Mouse (Mus musculus) embryonic facial prominence, embryonic 11.5 days (tissue): ENCODE data around the gene Eng. TPM values are rescaled to one million over a fixed set of nuclear protein-coding genes. Genes with fewer than 3 reads are reported as not detected.

Experiments used
- ATAC-seq: fragments of 200-750 bp; cut with Nextera tagmentation; replicated peaks from 2 replicates; pipeline ENCODE4 v1.8.0; 2017; ENCODE audit warnings: low read depth; ENCODE audit not compliant: insufficient number of reproducible peaks, low FRiP score, low TSS enrichment
- DNase-seq: peaks from one replicate; pipeline ENCODE4 v3.0.0-alpha.2; 2015; ENCODE audit warnings: low spot score
- H3K27ac ChIP-seq: fragments of 300-500 bp; sonication (generic); replicated peaks from 2 replicates; pipeline ENCODE4 v1.5.1; 2014; ENCODE audit warnings: mild to moderate bottlenecking, low read depth, low read length, control low read depth
- H3K27me3 ChIP-seq: fragments of 300-500 bp; sonication (generic); 2 replicates; pipeline ENCODE4 v1.6.1; 2014; ENCODE audit warnings: mild to moderate bottlenecking, low read length, moderate library complexity, mixed read lengths; ENCODE audit not compliant: control insufficient read depth, insufficient read depth
- H3K36me3 ChIP-seq: fragments of 300-500 bp; sonication (generic); replicated peaks from 2 replicates; pipeline ENCODE4 v1.6.1; 2014; ENCODE audit warnings: low read depth, mild to moderate bottlenecking, low read length, moderate library complexity, mixed read lengths; ENCODE audit not compliant: control insufficient read depth, insufficient read depth
- H3K4me1 ChIP-seq: fragments of 300-500 bp; sonication (generic); 2 replicates; pipeline ENCODE4 v1.6.1; 2014; ENCODE audit warnings: low read length, mixed read lengths; ENCODE audit not compliant: control insufficient read depth, insufficient read depth
- H3K4me2 ChIP-seq: fragments of 300-500 bp; sonication (generic); 2 replicates; pipeline ENCODE4 v1.6.1; 2014; ENCODE audit warnings: low read depth, mild to moderate bottlenecking, control low read depth, low read length, moderate library complexity
- H3K4me3 ChIP-seq: fragments of 300-500 bp; sonication (generic); 2 replicates; pipeline ENCODE4 v1.5.1; 2014; ENCODE audit warnings: low read depth, low read length, control low read depth
- H3K9ac ChIP-seq: fragments of 300-500 bp; sonication (generic); replicated peaks from 2 replicates; pipeline ENCODE4 v1.6.1; 2014; ENCODE audit warnings: mild to moderate bottlenecking, control low read depth, low read length
- H3K9me3 ChIP-seq: fragments of 300-500 bp; sonication (generic); replicated peaks from 2 replicates; pipeline ENCODE4 v1.6.1; 2016; ENCODE audit warnings: mild to moderate bottlenecking, low read length, inconsistent platforms, mixed read lengths; ENCODE audit not compliant: control insufficient read depth
- WGBS: fragments of 180-500 bp; shearing (Covaris S2); extraction: QIAGEN DNeasy Blood & Tissue Kit; methylation state at CpG from one replicate; pipeline ENCODE4 v1.1.7; 2014; 5-methylcytosine and 5-hydroxymethylcytosine counted together
- polyA plus RNA-seq: library from polyadenylated mRNA; unstranded; fragments of >200 nt; fragmentation: Nextera tagmentation; extraction: Ambion mirVana; gene quantifications from 2 replicates; pipeline ENCODE4 v1.2.1, GENCODE M21; 2014

Gene Eng
- polyA plus RNA-seq, 1 experiment from 2014 or later: 19.2 TPM

DNA sequence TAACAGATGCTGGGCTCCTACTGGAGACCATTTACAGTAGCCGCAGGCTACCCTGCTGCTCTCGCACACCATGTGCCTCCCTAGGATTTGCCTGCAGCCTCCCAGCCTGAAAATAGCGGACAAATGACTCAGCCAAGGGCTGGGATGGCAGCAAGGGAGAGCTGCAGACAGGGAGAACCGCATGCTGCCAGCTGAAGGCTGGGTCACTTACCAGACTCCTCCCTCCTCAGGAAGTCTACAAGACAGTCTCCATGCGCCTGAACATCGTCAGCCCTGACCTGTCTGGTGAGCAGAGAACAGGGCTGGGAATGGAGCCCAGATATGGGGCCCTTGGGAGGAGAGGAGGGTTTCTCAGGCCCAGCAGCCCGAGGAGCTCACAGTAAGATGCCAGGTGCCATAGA, 33.7 kb downstream of the Eng start:
- H3K9ac ChIP-seq: no peak overlapping the region; the same call in 1 of the 2 replicates
- no peaks in the 10 kb centered on the region for H3K9me3 ChIP-seq
- H3K4me2 ChIP-seq: no peak overlapping the region
- no peaks in the 10 kb centered on the region for H3K4me1 ChIP-seq
- WGBS: 50% methylated on average over 7 of the region's 7 CpGs
- no peaks in the 10 kb centered on the region; the same call in 1 of the 2 replicates for H3K36me3 ChIP-seq
- ATAC-seq (no peak), DNase-seq (no peak)
- no peak overlapping the region for H3K4me3 ChIP-seq
- no peak overlapping the region for H3K27ac ChIP-seq
- H3K27me3 ChIP-seq: no peaks in the 10 kb centered on the region

DNA sequence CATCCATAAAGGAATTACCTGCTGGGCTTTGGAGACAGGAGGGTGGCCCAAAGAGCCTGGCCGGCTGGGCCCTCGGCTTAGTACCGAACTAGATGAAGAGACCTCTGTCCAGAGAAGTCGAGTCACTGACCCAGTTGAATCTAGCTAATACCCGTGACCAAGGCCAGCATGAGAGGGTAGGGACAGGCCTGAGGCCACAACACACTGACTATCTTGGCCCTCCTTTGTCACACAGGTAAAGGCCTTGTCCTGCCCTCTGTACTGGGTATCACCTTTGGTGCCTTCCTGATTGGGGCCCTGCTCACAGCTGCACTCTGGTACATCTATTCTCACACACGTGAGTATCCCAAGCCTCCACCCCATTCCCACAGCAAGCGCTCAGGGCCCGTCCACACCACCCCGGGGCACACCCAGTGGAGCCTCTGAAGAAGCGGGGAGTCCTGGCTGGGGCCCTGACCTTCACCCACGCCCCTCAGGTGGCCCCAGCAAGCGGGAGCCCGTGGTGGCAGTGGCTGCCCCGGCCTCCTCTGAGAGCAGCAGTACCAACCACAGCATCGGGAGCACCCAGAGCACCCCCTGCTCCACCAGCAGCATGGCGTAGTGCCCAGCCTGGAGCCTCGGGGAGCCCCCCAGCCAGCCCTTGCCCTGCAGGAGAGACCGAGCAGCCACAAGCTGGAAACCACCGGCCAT, 34.7 kb downstream of the Eng start:
- 81% methylated on average over 19 of the region's 19 CpGs for WGBS
- H3K9ac ChIP-seq: no peak overlapping the region; the same call in 1 of the 2 replicates
- H3K4me3 ChIP-seq: no peak overlapping the region
- DNase-seq: no peak
- no peak overlapping the region for H3K4me2 ChIP-seq
- no peaks in the 10 kb centered on the region for H3K4me1 ChIP-seq
- no peak overlapping the region for H3K27ac ChIP-seq
- H3K36me3 ChIP-seq: peaks cover 3% of the 10 kb centered on the region
- no peaks in the 10 kb centered on the region for H3K27me3 ChIP-seq
- H3K9me3 ChIP-seq: no peaks in the 10 kb centered on the region
- no peak for ATAC-seq

DNA sequence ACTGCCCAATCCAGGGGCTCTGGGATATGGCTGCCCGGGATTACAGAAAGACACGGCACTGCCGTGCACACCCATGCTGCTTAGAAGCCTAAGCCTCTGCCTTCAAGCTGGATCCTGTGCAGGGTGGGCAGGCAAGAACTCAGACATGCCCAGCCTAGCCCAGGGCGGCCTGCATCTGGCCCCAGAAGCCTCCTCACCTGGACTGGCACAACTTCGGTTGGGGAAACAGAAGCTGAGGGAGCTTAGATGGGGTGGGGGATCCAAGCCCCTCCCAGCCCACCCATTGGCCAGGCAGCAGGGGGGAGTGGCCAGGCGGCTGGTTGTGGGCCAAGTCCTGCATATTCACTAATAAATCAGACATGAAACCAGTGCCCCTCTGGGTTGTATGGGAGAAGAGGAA, 35.4 kb downstream of the Eng start:
- H3K4me2 ChIP-seq: no peak overlapping the region
- H3K4me3 ChIP-seq: no peak overlapping the region
- H3K4me1 ChIP-seq: no peaks in the 10 kb centered on the region
- no peak overlapping the region for H3K27ac ChIP-seq
- no peak overlapping the region; the same call in 1 of the 2 replicates for H3K9ac ChIP-seq
- H3K9me3 ChIP-seq: no peaks in the 10 kb centered on the region
- no peaks in the 10 kb centered on the region for H3K27me3 ChIP-seq
- H3K36me3 ChIP-seq: peaks cover 3% of the 10 kb centered on the region
- ATAC-seq (0 out of 2 replicates have a peak, but pooled peaks have one; percentile 32), DNase-seq (no peak)
- 71% methylated on average over 6 of the region's 6 CpGs for WGBS

DNA sequence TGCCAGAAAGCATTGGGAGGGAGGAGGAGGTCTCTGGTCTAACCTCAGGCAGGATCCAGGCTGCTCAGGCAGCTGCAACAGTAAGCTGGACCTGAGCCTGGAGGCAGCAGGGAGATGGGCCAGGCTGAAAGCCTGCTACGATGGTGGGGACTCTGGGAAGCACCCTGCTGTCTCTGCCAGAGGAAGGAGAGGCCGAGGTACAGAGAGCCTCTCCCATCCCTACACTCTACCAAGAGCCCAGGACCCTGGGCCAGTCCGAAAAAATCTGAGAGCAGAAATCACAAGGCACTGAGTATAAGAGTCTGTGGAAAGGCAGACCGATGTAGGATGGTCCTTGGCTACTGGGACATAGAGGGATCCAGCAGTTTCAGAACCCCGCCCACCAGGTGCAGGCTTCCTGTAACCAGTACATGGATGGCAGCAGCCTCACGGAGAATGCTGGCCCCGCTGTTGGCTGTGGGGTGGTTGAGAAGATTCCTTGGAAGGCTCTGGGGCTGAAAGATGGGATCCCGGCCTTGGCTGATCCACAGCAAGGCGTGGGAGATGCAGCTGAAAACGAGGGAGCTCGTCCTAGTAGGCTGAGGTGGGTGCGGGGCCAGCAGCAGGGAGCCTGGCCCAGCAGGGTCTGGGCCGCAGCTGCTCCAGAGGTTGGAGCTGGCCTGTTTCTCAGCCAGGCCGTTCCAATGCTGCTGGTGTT, 36.5 kb downstream of the Eng start:
- ATAC-seq (no peak), DNase-seq (no peak)
- no peaks in the 10 kb centered on the region for H3K4me1 ChIP-seq
- no peak overlapping the region for H3K4me3 ChIP-seq
- peaks cover 3% of the 10 kb centered on the region for H3K36me3 ChIP-seq
- H3K9ac ChIP-seq: 0 out of 2 replicates have a peak overlapping the region, but pooled peaks have one; percentile 9
- H3K9me3 ChIP-seq: no peaks in the 10 kb centered on the region
- WGBS: 85% methylated on average over 14 of the region's 14 CpGs
- no peak overlapping the region for H3K4me2 ChIP-seq
- no peak overlapping the region for H3K27ac ChIP-seq
- no peaks in the 10 kb centered on the region for H3K27me3 ChIP-seq

DNA sequence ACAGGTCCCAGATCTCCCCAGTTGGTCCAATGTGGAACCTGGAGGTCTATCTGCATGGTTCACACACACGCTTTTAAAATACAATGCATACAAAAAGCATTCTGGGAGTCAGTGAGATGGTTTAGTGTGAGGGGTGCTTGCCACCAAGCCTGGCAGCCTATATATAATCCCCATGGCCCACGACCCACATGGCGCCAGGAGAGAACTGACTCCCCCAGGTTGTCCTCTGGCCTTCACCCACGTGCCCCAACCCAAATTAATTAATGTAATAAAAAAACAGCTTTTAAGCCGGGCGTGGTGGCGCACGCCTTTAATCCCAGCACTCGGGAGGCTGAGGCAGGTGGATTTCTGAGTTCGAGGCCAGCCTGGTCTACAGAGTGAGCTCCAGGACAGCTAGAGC, 37.3 kb downstream of the Eng start:
- Histone ChIP-seq H3K9ac (no peak overlapping the region), H3K36me3 (peaks cover 3% of the 10 kb centered on the region), H3K27me3 (no peaks in the 10 kb centered on the region), H3K4me2 (no peak overlapping the region), H3K4me3 (no peak overlapping the region), H3K9me3 (no peaks in the 10 kb centered on the region), H3K4me1 (no peaks in the 10 kb centered on the region), H3K27ac (no peak overlapping the region)
- no peak for DNase-seq
- 91% methylated on average over 10 of the region's 10 CpGs for WGBS
- no peak for ATAC-seq

DNA sequence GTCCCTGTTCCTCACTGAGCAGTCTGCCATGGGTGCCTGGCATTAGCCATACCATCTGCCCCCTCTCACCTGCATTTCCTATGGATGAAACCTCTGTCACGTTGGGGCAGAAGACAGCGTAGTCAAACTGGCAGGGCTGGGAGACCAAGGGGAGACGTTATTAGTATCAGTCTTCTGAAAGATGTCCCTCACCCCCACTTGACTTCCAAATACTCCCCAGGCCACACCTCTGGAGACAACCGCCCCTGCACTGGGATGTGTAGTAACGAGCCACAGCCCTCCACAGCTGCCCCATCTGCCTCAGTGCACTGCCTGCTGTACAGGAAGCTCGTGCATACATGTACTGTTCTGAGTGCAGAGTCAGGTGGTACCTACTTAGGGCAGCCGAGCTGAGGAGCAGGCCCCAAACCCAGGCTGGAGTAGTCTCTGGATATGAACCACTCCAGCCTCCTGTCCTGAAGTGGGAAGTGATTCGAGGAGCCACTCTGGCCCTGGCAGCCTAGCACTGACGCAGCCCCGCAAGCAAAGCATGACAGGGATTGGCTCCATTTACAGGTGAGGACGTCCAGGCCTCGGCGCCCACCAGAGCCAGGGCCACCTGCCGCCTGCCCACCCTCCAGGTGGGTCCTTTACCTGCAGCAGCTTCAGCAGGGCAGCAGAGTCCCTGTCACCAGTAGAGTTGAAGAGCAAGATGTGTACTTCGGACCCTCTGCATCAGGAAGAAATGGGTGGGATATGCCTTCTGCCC, 38.5 kb downstream of the Eng start:
- Histone ChIP-seq H3K4me2 (no peak overlapping the region), H3K4me3 (no peak overlapping the region), H3K9ac (no peak overlapping the region), H3K9me3 (no peaks in the 10 kb centered on the region), H3K27ac (no peak overlapping the region), H3K36me3 (peaks cover 3% of the 10 kb centered on the region), H3K27me3 (no peaks in the 10 kb centered on the region), H3K4me1 (no peaks in the 10 kb centered on the region)
- no peak for DNase-seq
- 90% methylated on average over 15 of the region's 15 CpGs for WGBS
- ATAC-seq: no peak

DNA sequence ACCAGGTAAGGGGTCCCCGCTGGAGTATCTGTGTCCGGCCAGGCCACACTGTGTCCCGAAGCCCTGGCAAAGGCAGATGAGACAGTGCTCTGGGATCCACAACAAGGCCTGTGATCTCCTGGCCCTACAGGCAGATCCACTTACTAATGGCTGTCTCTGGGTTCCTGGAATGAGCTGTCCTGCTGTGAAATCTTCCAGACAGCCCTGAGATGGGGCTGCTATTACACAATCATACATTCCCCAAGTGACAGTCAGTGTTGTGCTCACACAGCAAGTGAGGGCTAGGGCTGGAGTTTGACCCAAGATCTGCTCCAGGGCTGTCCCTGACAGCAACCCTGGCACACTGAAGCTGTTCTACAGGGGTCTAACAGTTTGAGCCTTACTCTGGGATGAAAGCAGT, 39.4 kb downstream of the Eng start:
- H3K9me3 ChIP-seq: no peaks in the 10 kb centered on the region
- H3K4me2 ChIP-seq: no peak overlapping the region
- WGBS: 96% methylated on average over 3 of the region's 3 CpGs
- no peaks in the 10 kb centered on the region for H3K4me1 ChIP-seq
- no peak overlapping the region for H3K9ac ChIP-seq
- ATAC-seq (no peak), DNase-seq (no peak)
- H3K27ac ChIP-seq: no peak overlapping the region
- H3K36me3 ChIP-seq: peaks cover 3% of the 10 kb centered on the region
- H3K27me3 ChIP-seq: no peaks in the 10 kb centered on the region
- H3K4me3 ChIP-seq: no peak overlapping the region

DNA sequence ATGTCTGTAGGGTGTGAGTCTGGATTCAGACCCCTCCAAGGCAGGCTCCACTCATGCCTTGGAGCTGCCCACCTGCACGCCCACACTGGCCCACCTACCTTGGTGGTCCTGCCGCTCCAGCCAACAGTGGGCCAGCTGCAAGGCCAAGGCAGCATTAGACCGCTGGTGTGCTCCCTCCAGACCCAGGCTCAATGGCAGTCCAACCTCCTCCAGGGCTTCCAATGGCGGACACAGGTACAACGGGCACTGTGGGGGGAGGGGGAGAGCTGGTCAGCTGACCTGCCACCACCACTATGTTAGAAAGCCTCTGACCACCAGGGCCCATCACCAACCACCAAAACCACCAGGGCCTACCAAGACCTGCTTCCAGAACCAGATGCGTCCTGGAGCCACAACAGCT, 40.2 kb downstream of the Eng start:
- WGBS: 91% methylated on average over 6 of the region's 6 CpGs
- H3K9ac ChIP-seq: no peak overlapping the region
- DNase-seq (no peak), ATAC-seq (no peak)
- no peaks in the 10 kb centered on the region for H3K9me3 ChIP-seq
- H3K4me2 ChIP-seq: no peak overlapping the region
- peaks cover 3% of the 10 kb centered on the region for H3K36me3 ChIP-seq
- H3K27ac ChIP-seq: no peak overlapping the region
- no peaks in the 10 kb centered on the region for H3K4me1 ChIP-seq
- H3K4me3 ChIP-seq: no peak overlapping the region
- no peaks in the 10 kb centered on the region for H3K27me3 ChIP-seq
